Mouse (Mus musculus): ENCODE data around the gene Lect2. TPM values are rescaled to one million over a fixed set of nuclear protein-coding genes. Genes with fewer than 3 reads are reported as not detected.

Lect2 gene
- polyA plus RNA-seq, 1 experiment from 2014 or later: not detected

GRCm38 (mm10) chr13:56561129-56561528 is 12.8 kb upstream of the Lect2 start:
- DNase-seq (ENCODE audit: low spot score) (no peak), ATAC-seq (ENCODE audit: low FRiP score) (no peak)
- Histone ChIP-seq H3K27me3 (ENCODE audit: control insufficient read depth, insufficient read depth, low read length) (no peaks in the 10 kb centered on the region), H3K4me1 (replicated peaks; ENCODE audit: control insufficient read depth, insufficient read depth, low read length) (no peaks in the 10 kb centered on the region), H3K27ac (no peak overlapping the region), H3K36me3 (replicated peaks; ENCODE audit: control insufficient read depth, insufficient read depth) (no peaks in the 10 kb centered on the region), H3K4me3 (replicated peaks; ENCODE audit: low read length) (no peak overlapping the region), H3K4me2 (replicated peaks) (no peak overlapping the region), H3K9me3 (ENCODE audit: control insufficient read depth, low read length) (no peaks in the 10 kb centered on the region), H3K9ac (no peak overlapping the region)
- 75% methylated on average over 8 of the region's 8 CpGs for WGBS

GRCm38 (mm10) chr13:56559841-56560370 is 11.6 kb upstream of the Lect2 start:
- ATAC-seq (ENCODE audit: low FRiP score) (no peak), DNase-seq (ENCODE audit: low spot score) (no peak)
- Histone ChIP-seq H3K9ac (no peak overlapping the region), H3K27me3 (ENCODE audit: control insufficient read depth, insufficient read depth, low read length) (no peaks in the 10 kb centered on the region), H3K4me3 (replicated peaks; ENCODE audit: low read length) (no peak overlapping the region), H3K9me3 (ENCODE audit: control insufficient read depth, low read length) (no peaks in the 10 kb centered on the region), H3K4me1 (replicated peaks; ENCODE audit: control insufficient read depth, insufficient read depth, low read length) (no peaks in the 10 kb centered on the region), H3K36me3 (replicated peaks; ENCODE audit: control insufficient read depth, insufficient read depth) (no peaks in the 10 kb centered on the region), H3K27ac (no peak overlapping the region), H3K4me2 (replicated peaks) (no peak overlapping the region)
- 86% methylated on average over 6 of the region's 6 CpGs for WGBS

GRCm38 (mm10) chr13:56558811-56559210 is 10.5 kb upstream of the Lect2 start:
- DNase-seq (ENCODE audit: low spot score) (no peak), ATAC-seq (ENCODE audit: low FRiP score) (no peak)
- Histone ChIP-seq H3K4me2 (replicated peaks) (no peak overlapping the region), H3K27me3 (ENCODE audit: control insufficient read depth, insufficient read depth, low read length) (no peaks in the 10 kb centered on the region), H3K9me3 (ENCODE audit: control insufficient read depth, low read length) (no peaks in the 10 kb centered on the region), H3K27ac (no peak overlapping the region), H3K4me3 (replicated peaks; ENCODE audit: low read length) (no peak overlapping the region), H3K4me1 (replicated peaks; ENCODE audit: control insufficient read depth, insufficient read depth, low read length) (0 out of 2 replicates have a peak, but pooled peaks cover 4% of the 10 kb centered on the region), H3K9ac (no peak overlapping the region), H3K36me3 (replicated peaks; ENCODE audit: control insufficient read depth, insufficient read depth) (no peaks in the 10 kb centered on the region)
- 36% methylated on average over 3 of the region's 3 CpGs for WGBS

- H3K4me1 ChIP-seq (replicated peaks; ENCODE audit: control insufficient read depth, insufficient read depth, low read length): 0 out of 2 replicates have a peak, but pooled peaks cover 4% of the 10 kb centered on the region
- no peak for ATAC-seq (ENCODE audit: low FRiP score)
- no peak overlapping the region for H3K9ac ChIP-seq
- H3K4me2 ChIP-seq (replicated peaks): no peak overlapping the region
- H3K4me3 ChIP-seq (replicated peaks; ENCODE audit: low read length): no peak overlapping the region
- 90% methylated on average over 3 of the region's 3 CpGs for WGBS
- H3K27ac ChIP-seq: no peak overlapping the region
- no peak for DNase-seq (ENCODE audit: low spot score)
- no peaks in the 10 kb centered on the region for H3K9me3 ChIP-seq (ENCODE audit: control insufficient read depth, low read length)
- H3K36me3 ChIP-seq (replicated peaks; ENCODE audit: control insufficient read depth, insufficient read depth): no peaks in the 10 kb centered on the region
- H3K27me3 ChIP-seq (ENCODE audit: control insufficient read depth, insufficient read depth, low read length): no peaks in the 10 kb centered on the region
These were observed 8.4 kb upstream of the Lect2 start for GRCm38 (mm10) chr13:56556701-56557100.

GRCm38 (mm10) chr13:56555957-56556356 is 7.7 kb upstream of the Lect2 start:
- WGBS: 3% methylated on average over 1 of the region's 1 CpGs
- ATAC-seq (ENCODE audit: low FRiP score) (no peak), DNase-seq (ENCODE audit: low spot score) (peak; percentile 66)
- Histone ChIP-seq H3K36me3 (replicated peaks; ENCODE audit: control insufficient read depth, insufficient read depth) (no peaks in the 10 kb centered on the region), H3K27me3 (ENCODE audit: control insufficient read depth, insufficient read depth, low read length) (no peaks in the 10 kb centered on the region), H3K4me1 (replicated peaks; ENCODE audit: control insufficient read depth, insufficient read depth, low read length) (0 out of 2 replicates have a peak, but pooled peaks cover 4% of the 10 kb centered on the region), H3K4me2 (replicated peaks) (no peak overlapping the region), H3K9me3 (ENCODE audit: control insufficient read depth, low read length) (no peaks in the 10 kb centered on the region), H3K27ac (no peak overlapping the region), H3K9ac (no peak overlapping the region), H3K4me3 (replicated peaks; ENCODE audit: low read length) (no peak overlapping the region)

GRCm38 (mm10) chr13:56554409-56554808 is 6.1 kb upstream of the Lect2 start:
- no peak overlapping the region for H3K9ac ChIP-seq
- no peak; the same call in 1 of the 2 replicates for ATAC-seq (ENCODE audit: low FRiP score)
- peak; percentile 72 for DNase-seq (ENCODE audit: low spot score)
- no peak overlapping the region for H3K4me2 ChIP-seq (replicated peaks)
- no peaks in the 10 kb centered on the region for H3K36me3 ChIP-seq (replicated peaks; ENCODE audit: control insufficient read depth, insufficient read depth)
- WGBS: 1% methylated on average over 2 of the region's 2 CpGs
- 0 out of 2 replicates have a peak, but pooled peaks cover 4% of the 10 kb centered on the region for H3K4me1 ChIP-seq (replicated peaks; ENCODE audit: control insufficient read depth, insufficient read depth, low read length)
- H3K27ac ChIP-seq: no peak overlapping the region
- H3K9me3 ChIP-seq (ENCODE audit: control insufficient read depth, low read length): no peaks in the 10 kb centered on the region
- no peak overlapping the region for H3K4me3 ChIP-seq (replicated peaks; ENCODE audit: low read length)
- no peaks in the 10 kb centered on the region for H3K27me3 ChIP-seq (ENCODE audit: control insufficient read depth, insufficient read depth, low read length)

- H3K27ac ChIP-seq: no peak overlapping the region
- WGBS: 56% methylated on average over 2 of the region's 2 CpGs
- 0 out of 2 replicates have a peak, but pooled peaks cover 4% of the 10 kb centered on the region for H3K4me1 ChIP-seq (replicated peaks; ENCODE audit: control insufficient read depth, insufficient read depth, low read length)
- H3K9ac ChIP-seq: no peak overlapping the region
- ATAC-seq (ENCODE audit: low FRiP score) (no peak), DNase-seq (ENCODE audit: low spot score) (no peak)
- H3K36me3 ChIP-seq (replicated peaks; ENCODE audit: control insufficient read depth, insufficient read depth): no peaks in the 10 kb centered on the region
- no peaks in the 10 kb centered on the region for H3K9me3 ChIP-seq (ENCODE audit: control insufficient read depth, low read length)
- no peak overlapping the region for H3K4me3 ChIP-seq (replicated peaks; ENCODE audit: low read length)
- no peaks in the 10 kb centered on the region for H3K27me3 ChIP-seq (ENCODE audit: control insufficient read depth, insufficient read depth, low read length)
- H3K4me2 ChIP-seq (replicated peaks): no peak overlapping the region
These were observed 5.6 kb upstream of the Lect2 start for GRCm38 (mm10) chr13:56553923-56554322.

GRCm38 (mm10) chr13:56551661-56552060 is 3.4 kb upstream of the Lect2 start:
- 84% methylated on average over 6 of the region's 6 CpGs for WGBS
- H3K27me3 ChIP-seq (ENCODE audit: control insufficient read depth, insufficient read depth, low read length): no peaks in the 10 kb centered on the region
- H3K4me2 ChIP-seq (replicated peaks): no peak overlapping the region
- H3K27ac ChIP-seq: no peak overlapping the region
- DNase-seq (ENCODE audit: low spot score): no peak
- H3K9ac ChIP-seq: no peak overlapping the region
- no peaks in the 10 kb centered on the region for H3K36me3 ChIP-seq (replicated peaks; ENCODE audit: control insufficient read depth, insufficient read depth)
- no peaks in the 10 kb centered on the region for H3K9me3 ChIP-seq (ENCODE audit: control insufficient read depth, low read length)
- H3K4me3 ChIP-seq (replicated peaks; ENCODE audit: low read length): no peak overlapping the region
- 0 out of 2 replicates have a peak, but pooled peaks cover 4% of the 10 kb centered on the region for H3K4me1 ChIP-seq (replicated peaks; ENCODE audit: control insufficient read depth, insufficient read depth, low read length)
- ATAC-seq (ENCODE audit: low FRiP score): no peak

GRCm38 (mm10) chr13:56550574-56550973 is 2.3 kb upstream of the Lect2 start:
- DNase-seq (ENCODE audit: low spot score): no peak
- Histone ChIP-seq H3K4me2 (replicated peaks) (no peak overlapping the region), H3K4me1 (replicated peaks; ENCODE audit: control insufficient read depth, insufficient read depth, low read length) (0 out of 2 replicates have a peak, but pooled peaks cover 4% of the 10 kb centered on the region), H3K36me3 (replicated peaks; ENCODE audit: control insufficient read depth, insufficient read depth) (no peaks in the 10 kb centered on the region), H3K27ac (no peak overlapping the region), H3K4me3 (replicated peaks; ENCODE audit: low read length) (no peak overlapping the region), H3K27me3 (ENCODE audit: control insufficient read depth, insufficient read depth, low read length) (no peaks in the 10 kb centered on the region), H3K9ac (no peak overlapping the region), H3K9me3 (ENCODE audit: control insufficient read depth, low read length) (no peaks in the 10 kb centered on the region)
- no peak for ATAC-seq (ENCODE audit: low FRiP score)
- 33% methylated on average over 1 of the region's 1 CpGs for WGBS

- no peak overlapping the region for H3K4me2 ChIP-seq (replicated peaks)
- no peaks in the 10 kb centered on the region for H3K27me3 ChIP-seq (ENCODE audit: control insufficient read depth, insufficient read depth, low read length)
- no peak overlapping the region for H3K27ac ChIP-seq
- H3K4me1 ChIP-seq (replicated peaks; ENCODE audit: control insufficient read depth, insufficient read depth, low read length): 0 out of 2 replicates have a peak, but pooled peaks cover under 1% of the 10 kb centered on the region
- H3K4me3 ChIP-seq (replicated peaks; ENCODE audit: low read length): no peak overlapping the region
- 70% methylated on average over 4 of the region's 4 CpGs for WGBS
- H3K9me3 ChIP-seq (ENCODE audit: control insufficient read depth, low read length): no peaks in the 10 kb centered on the region
- H3K36me3 ChIP-seq (replicated peaks; ENCODE audit: control insufficient read depth, insufficient read depth): no peaks in the 10 kb centered on the region
- ATAC-seq (ENCODE audit: low FRiP score): no peak
- H3K9ac ChIP-seq: no peak overlapping the region
- no peak for DNase-seq (ENCODE audit: low spot score)
These were observed 1.1 kb upstream of the Lect2 start for GRCm38 (mm10) chr13:56549364-56549763.

Data from hindbrain, embryonic 14.5 days (tissue).